Mouse (Mus musculus) frontal cortex, adult 2 months (tissue): Measurements from ENCODE around the gene Ikbip. TPM values are rescaled to one million over a fixed set of nuclear protein-coding genes. Genes with fewer than 3 reads are reported as not detected.

Source experiments
- polyA plus RNA-seq: library from polyadenylated mRNA; depleted of rRNA; stranded (reverse); fragments of >200 nt; gene quantifications from 2 replicates; pipeline ENCODE4 v1.2.3, GENCODE M21; 2012; rRNA removed

Ikbip gene
- polyA plus RNA-seq, 1 experiment: 14.5 TPM

Other genes with a start within 250 kb of the Ikbip start
- gene Apaf1, start 170 bp upstream of the Ikbip start, polyA plus RNA-seq: 10.6 and 11.8 TPM in 2 replicates
- 659 and 706 TPM in 2 replicates for gene Slc25a3, start 41.1 kb downstream of the Ikbip start, polyA plus RNA-seq
- 44.1 and 47.8 TPM in 2 replicates for gene Tmpo, start 98.4 kb downstream of the Ikbip start, polyA plus RNA-seq